Mouse (Mus musculus): Measurements from ENCODE around the gene Btnl9. TPM values are rescaled to one million over a fixed set of nuclear protein-coding genes. Genes with fewer than 3 reads are reported as not detected.
"Not testable (repeated sequence)": the region's sequence is repeated elsewhere in the genome, so short reads cannot be mapped to it uniquely, and the experiment has no call there.

Gene Btnl9
- total and polyA plus RNA-seq, 2 experiments from 2014 or later: 0.37 to 0.39 TPM

GRCm38 (mm10) chr11:49186452-49186851 is 507 bp downstream of the Btnl9 start:
- Histone ChIP-seq H3K4me2 (ENCODE audit: low read depth, low read length) (no peak overlapping the region), H3K36me3 (ENCODE audit: insufficient read depth, low read length) (no peaks in the 10 kb centered on the region), H3K4me3 (ENCODE audit: low read length) (no peak overlapping the region), H3K9me3 (ENCODE audit: low read length) (no peaks in the 10 kb centered on the region), H3K27me3 (ENCODE audit: insufficient read depth, low read length) (no peaks in the 10 kb centered on the region), H3K4me1 (ENCODE audit: insufficient read depth, low read length) (no peaks in the 10 kb centered on the region), H3K9ac (replicated peaks; ENCODE audit: low read length) (no peak overlapping the region), H3K27ac (no peak overlapping the region)
- WGBS: 84% methylated on average over 6 of the region's 6 CpGs
- TF ChIP-seq CTCF (IDR thresholded peaks at IDR 0.05; ENCODE audit: low read depth): peak; percentile 20; the same call in 1 of the 2 replicates
- no peak for DNase-seq (ENCODE audit: low spot score)
- ATAC-seq: no peak

DNA sequence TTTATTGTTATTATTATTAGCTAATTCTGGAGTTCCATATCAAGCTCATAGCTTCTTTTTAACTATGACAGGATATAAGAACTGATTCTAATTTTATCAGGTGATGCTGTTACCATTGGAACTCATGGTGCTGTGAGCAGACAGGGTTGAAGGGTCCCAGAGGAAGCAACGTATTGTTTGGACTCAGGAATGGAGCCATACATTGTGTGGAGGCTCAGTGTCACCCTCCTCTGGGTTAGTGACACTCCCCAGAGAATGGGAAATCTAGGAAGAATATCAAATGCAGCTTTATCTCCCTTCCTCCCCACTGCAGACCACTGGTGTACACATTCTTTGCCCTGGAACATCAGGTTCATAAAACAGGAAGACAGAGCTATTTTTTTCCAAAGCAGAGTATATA is 3.8 kb downstream of the Btnl9 start:
- ATAC-seq (no peak), DNase-seq (ENCODE audit: low spot score) (no peak)
- WGBS: 79% methylated on average over 1 of the region's 1 CpGs
- TF ChIP-seq CTCF (IDR thresholded peaks at IDR 0.05; ENCODE audit: low read depth): no peak
- Histone ChIP-seq H3K9ac (replicated peaks; ENCODE audit: low read length) (no peak overlapping the region), H3K27ac (no peak overlapping the region), H3K4me3 (ENCODE audit: low read length) (no peak overlapping the region), H3K27me3 (ENCODE audit: insufficient read depth, low read length) (no peaks in the 10 kb centered on the region), H3K36me3 (ENCODE audit: insufficient read depth, low read length) (no peaks in the 10 kb centered on the region), H3K4me2 (ENCODE audit: low read depth, low read length) (no peak overlapping the region), H3K9me3 (ENCODE audit: low read length) (no peaks in the 10 kb centered on the region), H3K4me1 (ENCODE audit: insufficient read depth, low read length) (no peaks in the 10 kb centered on the region)

DNA sequence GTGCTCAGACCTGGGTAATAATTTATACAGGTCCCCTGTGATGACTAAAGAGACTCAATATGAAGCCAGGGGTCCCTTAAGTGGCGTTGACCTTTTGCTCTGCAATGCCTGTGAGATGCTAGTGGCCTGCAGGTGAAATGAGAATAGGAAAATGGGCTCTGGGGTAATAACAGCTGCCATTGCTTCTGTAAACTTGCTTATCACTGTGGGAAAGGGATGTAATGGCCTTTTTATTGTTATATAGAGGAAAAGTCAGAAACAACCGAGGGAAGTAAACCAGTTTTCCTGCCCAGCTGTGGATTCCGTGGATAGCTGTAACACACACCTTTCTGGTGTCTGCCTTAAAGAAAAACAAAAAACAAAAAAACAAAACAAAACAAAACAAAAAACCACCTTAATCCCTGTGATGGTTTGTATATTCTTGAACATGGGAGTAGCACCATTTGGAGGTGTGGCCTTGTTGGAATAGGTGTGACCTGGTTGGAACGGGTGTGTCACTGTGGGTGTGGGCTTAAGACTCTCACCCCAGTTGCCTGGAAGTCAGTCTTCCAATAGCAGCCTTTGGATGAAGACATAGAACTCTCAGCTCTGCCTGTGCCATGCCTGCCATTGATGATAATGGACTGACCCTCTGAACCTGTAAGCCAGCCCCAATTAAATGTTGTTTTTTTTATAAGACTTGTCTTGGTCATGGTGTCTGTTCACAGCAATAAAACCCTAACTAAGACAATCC is 10.7 kb downstream of the Btnl9 start:
- H3K27ac ChIP-seq: not testable (repeated sequence)

DNA sequence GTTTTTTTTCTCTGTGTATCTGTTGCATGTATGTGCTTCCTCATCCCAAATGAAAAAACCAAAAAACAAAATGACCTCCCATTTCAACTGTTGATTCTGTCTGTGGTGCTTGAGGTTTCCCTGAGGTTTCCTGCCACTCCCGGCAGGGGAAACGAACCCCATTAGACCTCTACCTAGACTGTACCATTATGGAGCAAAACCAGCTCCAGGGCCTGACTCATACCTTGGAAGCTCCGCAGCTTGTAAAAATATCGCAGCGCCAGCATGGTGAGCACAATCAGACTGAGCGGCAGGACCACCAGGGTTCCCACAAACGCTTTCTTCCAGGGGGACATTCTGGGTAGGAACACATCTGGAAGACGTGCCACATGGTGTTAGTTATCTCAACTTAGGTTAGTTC is 11.6 kb downstream of the Btnl9 start:
- no peak for ATAC-seq
- H3K4me2 ChIP-seq (ENCODE audit: low read depth, low read length): no peak overlapping the region

More for the DNA sequence above, 10.7 kb downstream of the Btnl9 start:
- not testable (repeated sequence) for H3K4me2 ChIP-seq (ENCODE audit: low read depth, low read length); DNase-seq (ENCODE audit: low spot score); H3K4me3 ChIP-seq (ENCODE audit: low read length); H3K27me3 ChIP-seq (ENCODE audit: insufficient read depth, low read length); H3K4me1 ChIP-seq (ENCODE audit: insufficient read depth, low read length); H3K9ac ChIP-seq (replicated peaks; ENCODE audit: low read length); H3K9me3 ChIP-seq (ENCODE audit: low read length); H3K36me3 ChIP-seq (ENCODE audit: insufficient read depth, low read length); ATAC-seq
- WGBS: 88% methylated on average over 4 of the region's 4 CpGs

DNA sequence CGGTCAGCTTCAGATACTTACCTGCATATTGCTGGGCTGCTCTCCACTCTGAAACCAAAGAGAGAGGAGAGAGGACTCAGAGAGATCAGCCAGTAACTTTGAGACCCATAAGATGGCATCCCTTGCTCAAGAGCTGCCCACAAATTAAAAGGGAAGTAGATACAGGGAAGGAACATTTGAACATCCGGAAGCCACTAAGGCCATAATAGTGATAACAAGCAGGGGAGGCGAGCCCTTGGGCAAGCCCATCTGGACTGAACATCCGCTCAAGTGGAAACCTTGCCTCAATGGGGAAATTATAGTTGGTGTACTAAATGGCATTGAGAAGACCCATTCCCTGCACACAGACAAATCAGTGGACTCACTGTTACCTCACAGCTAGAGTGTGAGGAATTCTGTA is 16.4 kb downstream of the Btnl9 start:
- Histone ChIP-seq H3K27me3 (ENCODE audit: insufficient read depth, low read length) (no peaks in the 10 kb centered on the region), H3K9ac (replicated peaks; ENCODE audit: low read length) (no peak overlapping the region), H3K9me3 (ENCODE audit: low read length) (no peaks in the 10 kb centered on the region), H3K4me3 (ENCODE audit: low read length) (no peak overlapping the region), H3K27ac (no peak overlapping the region), H3K36me3 (ENCODE audit: insufficient read depth, low read length) (no peaks in the 10 kb centered on the region), H3K4me2 (ENCODE audit: low read depth, low read length) (no peak overlapping the region), H3K4me1 (ENCODE audit: insufficient read depth, low read length) (no peaks in the 10 kb centered on the region)
- 91% methylated on average over 4 of the region's 4 CpGs for WGBS
- no peak for TF ChIP-seq CTCF (IDR thresholded peaks at IDR 0.05; ENCODE audit: low read depth)
- no peak for ATAC-seq
- no peak for DNase-seq (ENCODE audit: low spot score)

More for the DNA sequence above, 11.6 kb downstream of the Btnl9 start:
- no peaks in the 10 kb centered on the region for H3K27me3 ChIP-seq (ENCODE audit: insufficient read depth, low read length)
- H3K36me3 ChIP-seq (ENCODE audit: insufficient read depth, low read length): no peaks in the 10 kb centered on the region
- no peak for TF ChIP-seq CTCF (IDR thresholded peaks at IDR 0.05; ENCODE audit: low read depth)
- no peaks in the 10 kb centered on the region for H3K4me1 ChIP-seq (ENCODE audit: insufficient read depth, low read length)
- H3K27ac ChIP-seq: no peak overlapping the region
- DNase-seq (ENCODE audit: low spot score): no peak
- no peak overlapping the region for H3K4me3 ChIP-seq (ENCODE audit: low read length)
- WGBS: 93% methylated on average over 8 of the region's 8 CpGs
- H3K9me3 ChIP-seq (ENCODE audit: low read length): no peaks in the 10 kb centered on the region
- H3K9ac ChIP-seq (replicated peaks; ENCODE audit: low read length): no peak overlapping the region

DNA sequence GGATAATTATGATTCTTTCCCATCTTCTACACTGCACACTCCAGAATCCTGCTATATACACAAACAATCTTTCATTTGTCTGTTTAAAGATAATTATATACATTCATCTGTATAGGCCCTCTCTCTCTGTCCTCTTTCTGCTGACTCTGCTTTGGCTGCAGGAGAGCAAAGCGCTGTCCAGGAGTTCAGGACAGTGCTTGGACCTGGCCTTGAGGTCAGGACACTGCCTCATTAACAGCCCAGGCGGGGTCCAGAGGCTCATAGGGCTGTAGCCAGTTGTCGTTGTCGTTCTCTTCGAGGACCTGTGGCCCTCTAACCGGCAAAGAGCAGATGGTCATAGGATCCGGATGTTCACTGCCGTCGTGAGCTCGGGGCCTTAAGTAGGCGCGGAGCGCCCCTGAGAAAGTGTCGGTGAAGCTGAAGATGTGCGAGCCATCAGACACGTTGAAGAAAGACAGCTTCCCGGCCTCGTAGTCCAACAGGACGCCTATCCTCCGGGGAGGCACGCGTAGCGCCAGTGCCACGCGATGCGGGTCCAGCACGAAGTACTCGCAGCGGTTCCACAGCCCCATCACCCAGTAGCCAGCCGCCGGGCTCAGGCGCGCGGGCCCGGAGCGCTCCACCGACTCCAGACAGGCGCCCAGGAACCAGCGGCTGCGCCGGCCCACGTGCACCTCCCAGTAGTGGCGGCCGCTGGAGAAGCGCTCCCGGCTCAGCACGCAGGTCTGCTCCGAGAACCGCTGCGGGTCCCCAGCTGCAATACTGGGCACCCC is 17.9 kb downstream of the Btnl9 start:
- no peaks in the 10 kb centered on the region for H3K27me3 ChIP-seq (ENCODE audit: insufficient read depth, low read length)
- H3K4me2 ChIP-seq (ENCODE audit: low read depth, low read length): peak overlapping the region; percentile 71
- DNase-seq (ENCODE audit: low spot score) (peak; percentile 28), ATAC-seq (peak; percentile 82)
- H3K9me3 ChIP-seq (ENCODE audit: low read length): no peaks in the 10 kb centered on the region
- peak overlapping the region; percentile 40 for H3K4me3 ChIP-seq (ENCODE audit: low read length)
- 0 out of 2 replicates have a peak overlapping the region, but pooled peaks have one; percentile 40 for H3K9ac ChIP-seq (replicated peaks; ENCODE audit: low read length)
- TF ChIP-seq CTCF (IDR thresholded peaks at IDR 0.05; ENCODE audit: low read depth): no peak; the same call in 1 of the 2 replicates
- no peak overlapping the region for H3K27ac ChIP-seq
- no peaks in the 10 kb centered on the region for H3K4me1 ChIP-seq (ENCODE audit: insufficient read depth, low read length)
- 6% methylated on average over 50 of the region's 50 CpGs for WGBS
- no peaks in the 10 kb centered on the region for H3K36me3 ChIP-seq (ENCODE audit: insufficient read depth, low read length)

Data from hindbrain, postnatal 0 days (tissue).